Comparison of ENCODE assay signal across 18 mouse cellular contexts in genomic region chr15:28374394-28374793, GRCm38 (mm10).
DNase-seq lines count a peak whose midpoint lies in the region; ATAC-seq lines count a peak whose summit lies in the region.
"Had no signal": no experiment of that assay in that cellular context is flagged by ENCODE, and none has a peak within 500 bp of the region (broad histone marks: within the 10 kb centered on the region; RNA-seq: fewer than 3 reads in every experiment).

No protein-coding gene starts in this region.

- DNase-seq in adrenal gland, adult 2 months, result peak; percentile 52
- no peak for DNase-seq in adrenal gland, adult 18-20 months (ENCODE audit: low spot score in 2 of 2)
- peak; percentile 3 for DNase-seq in lung, adult 18-20 months
- no peak for DNase-seq in lung, postnatal 14 days
- DNase-seq in yolk sac, embryonic 10.5 days (ENCODE audit: low spot score), result peak; percentile 3
- no peak for DNase-seq in hindbrain, embryonic 10.5 days (ENCODE audit: low spot score)
- DNase-seq in kidney, postnatal 14 days, result no peak
- DNase-seq: cerebellum, adult 11-12 months; gastrocnemius, postnatal 25 days; kidney, postnatal 10 days; right cerebral cortex, postnatal 25 days had no signal

- no peaks in the 10 kb centered on the region for H3K4me1 ChIP-seq in hindbrain, embryonic 10.5 days (replicated peaks)
- H3K4me1 ChIP-seq: hindbrain, embryonic 12.5 days; limb, embryonic 15.5 days; midbrain, embryonic 15.5 days; neural tube, embryonic 12.5 days had no signal

- ATAC-seq in granulocyte monocyte progenitor cell, adult 5-6 weeks (replicated peaks; ENCODE audit: poor library complexity, severe bottlenecking), result peak; percentile 98
- ATAC-seq: intestine, postnatal 0 days; midbrain, embryonic 15.5 days; Patski had no signal

- WGBS in hindbrain, embryonic 10.5 days, result 92% methylated on average over 1 of the region's 1 CpGs

- H3K27ac ChIP-seq in hindbrain, embryonic 10.5 days, result no peak overlapping the region
- H3K27ac ChIP-seq: hindbrain, embryonic 12.5 days; limb, embryonic 15.5 days; midbrain, embryonic 15.5 days; neural tube, embryonic 12.5 days had no signal

- no peaks in the 10 kb centered on the region for H3K36me3 ChIP-seq in hindbrain, embryonic 10.5 days
- H3K36me3 ChIP-seq: hindbrain, embryonic 12.5 days; limb, embryonic 15.5 days; midbrain, embryonic 15.5 days; neural tube, embryonic 12.5 days had no signal

- no peaks in the 10 kb centered on the region for H3K27me3 ChIP-seq in hindbrain, embryonic 10.5 days (ENCODE audit: insufficient read depth, poor library complexity, severe bottlenecking)
- H3K27me3 ChIP-seq: hindbrain, embryonic 12.5 days; limb, embryonic 15.5 days; midbrain, embryonic 15.5 days; neural tube, embryonic 12.5 days; Patski had no signal

- H3K9me3 ChIP-seq in hindbrain, embryonic 10.5 days, result no peaks in the 10 kb centered on the region
- H3K9me3 ChIP-seq: hindbrain, embryonic 12.5 days; limb, embryonic 15.5 days; midbrain, embryonic 15.5 days; neural tube, embryonic 12.5 days had no signal

- no peak overlapping the region for H3K4me3 ChIP-seq in hindbrain, embryonic 10.5 days
- H3K4me3 ChIP-seq: hindbrain, embryonic 12.5 days; limb, embryonic 15.5 days; midbrain, embryonic 15.5 days; neural tube, embryonic 12.5 days had no signal

Comparison
In these comparisons a context has a peak if more than half of its experiments do, and no peak if none do; other contexts are left out.
1. DNase-seq: peak in adrenal gland, adult 2 months (single experiment), lung, adult 18-20 months (2 of 2) and yolk sac, embryonic 10.5 days (single experiment); none in adrenal gland, adult 18-20 months (0 of 2), lung, postnatal 14 days (single experiment), hindbrain, embryonic 10.5 days (single experiment) and kidney, postnatal 14 days (single experiment).